Mouse (Mus musculus) hindbrain, embryonic 14.5 days (tissue): ENCODE results near the gene Ccdc85b. TPM values are rescaled to one million over a fixed set of nuclear protein-coding genes. Genes with fewer than 3 reads are reported as not detected.

Experiments
- ATAC-seq: fragments of 200-750 bp; cut with Nextera tagmentation; 2 replicates; pipeline ENCODE4 v1.8.0; 2017; ENCODE audit warnings: moderate number of reproducible peaks, mild to moderate bottlenecking, moderate TSS enrichment, moderate library complexity; ENCODE audit not compliant: low FRiP score
- DNase-seq: peaks from one replicate; pipeline ENCODE4 v3.0.0-alpha.2; 2015; ENCODE audit warnings: low spot score
- H3K27ac ChIP-seq: fragments of 300-500 bp; sonication (generic); 2 replicates; pipeline ENCODE4 v1.5.1; 2014; ENCODE audit warnings: mild to moderate bottlenecking, moderate library complexity
- H3K27me3 ChIP-seq: fragments of 300-500 bp; sonication (generic); 2 replicates; pipeline ENCODE4 v1.6.1; 2014; ENCODE audit warnings: mild to moderate bottlenecking, low read length, mixed read lengths; ENCODE audit not compliant: control insufficient read depth, insufficient read depth
- H3K36me3 ChIP-seq: fragments of 300-500 bp; sonication (generic); replicated peaks from 2 replicates; pipeline ENCODE4 v1.6.1; 2014; ENCODE audit not compliant: control insufficient read depth, insufficient read depth
- H3K4me1 ChIP-seq: fragments of 300-500 bp; sonication (generic); replicated peaks from 2 replicates; pipeline ENCODE4 v1.6.1; 2014; ENCODE audit warnings: antibody characterized with exemption, low read length, mixed read lengths; ENCODE audit not compliant: control insufficient read depth, insufficient read depth
- H3K4me2 ChIP-seq: fragments of 300-500 bp; sonication (generic); replicated peaks from 2 replicates; pipeline ENCODE4 v1.6.1; 2014; ENCODE audit warnings: mild to moderate bottlenecking, moderate library complexity
- H3K4me3 ChIP-seq: fragments of 300-500 bp; sonication (generic); replicated peaks from 2 replicates; pipeline ENCODE4 v1.5.1; 2014; ENCODE audit warnings: mild to moderate bottlenecking, low read length
- H3K9ac ChIP-seq: fragments of 300-500 bp; sonication (generic); 2 replicates; pipeline ENCODE4 v1.6.1; 2014
- H3K9me3 ChIP-seq: fragments of 300-500 bp; sonication (generic); 2 replicates; pipeline ENCODE4 v1.6.1; 2016; ENCODE audit warnings: low read length; ENCODE audit not compliant: control insufficient read depth
- WGBS: fragments of 180-500 bp; shearing (Covaris S2); extraction: QIAGEN DNeasy Blood & Tissue Kit; methylation state at CpG from one replicate; pipeline ENCODE4 v1.1.7; 2014; 5-methylcytosine and 5-hydroxymethylcytosine counted together
- polyA plus RNA-seq: library from polyadenylated mRNA; unstranded; fragments of >200 nt; fragmentation: Nextera tagmentation; extraction: Ambion mirVana; gene quantifications from 2 replicates; pipeline ENCODE4 v1.2.1, GENCODE M21; 2014

Ccdc85b gene
- polyA plus RNA-seq, 1 experiment from 2014 or later = 10.4 TPM

- Histone ChIP-seq H3K9ac (peak overlapping the region; percentile 82), H3K4me3 (peak overlapping the region; percentile 69), H3K9me3 (no peaks in the 10 kb centered on the region), H3K36me3 (peaks cover 42% of the 10 kb centered on the region), H3K4me1 (peaks cover 32% of the 10 kb centered on the region), H3K27ac (no peak overlapping the region; the same call in 1 of the 2 replicates), H3K4me2 (peak overlapping the region; percentile 95), H3K27me3 (no peaks in the 10 kb centered on the region)
- no peak for ATAC-seq
- DNase-seq = no peak
- WGBS = 86% methylated on average over 6 of the region's 6 CpGs
Measured at GRCm38 (mm10) chr19:5461411-5461810, 3.7 kb upstream of the Ccdc85b start.

GRCm38 (mm10) chr19:5460465-5460911, 2.8 kb upstream of the Ccdc85b start, which contains the start of gene Fibp:
Fibp (plus strand) TSS chr19:5460615.
- Histone ChIP-seq H3K36me3 (peaks cover 34% of the 10 kb centered on the region), H3K27me3 (no peaks in the 10 kb centered on the region), H3K4me3 (peak within 1 kb of the TSS; percentile 69), H3K27ac (peak within 1 kb of the TSS; percentile 73), H3K9ac (peak within 1 kb of the TSS; percentile 82), H3K4me2 (peak within 1 kb of the TSS; percentile 95), H3K4me1 (peaks cover 41% of the 10 kb centered on the region), H3K9me3 (no peaks in the 10 kb centered on the region)
- WGBS = under 1% methylated on average over 32 of the region's 32 CpGs
- DNase-seq (peak; percentile 96), ATAC-seq (peak; percentile 75)

GRCm38 (mm10) chr19:5459896-5460295, 2.2 kb upstream of the Ccdc85b start:
- H3K9ac ChIP-seq = peak overlapping the region; percentile 82
- ATAC-seq (no peak), DNase-seq (no peak)
- no peaks in the 10 kb centered on the region for H3K27me3 ChIP-seq
- peak overlapping the region; percentile 95 for H3K4me2 ChIP-seq
- peak overlapping the region; percentile 69 for H3K4me3 ChIP-seq
- peak overlapping the region; percentile 73 for H3K27ac ChIP-seq
- no peaks in the 10 kb centered on the region for H3K9me3 ChIP-seq
- peaks cover 47% of the 10 kb centered on the region for H3K4me1 ChIP-seq
- peaks cover 28% of the 10 kb centered on the region for H3K36me3 ChIP-seq
- WGBS = 26% methylated on average over 3 of the region's 3 CpGs

- no peak overlapping the region for H3K4me3 ChIP-seq
- H3K4me1 ChIP-seq = peaks cover 42% of the 10 kb centered on the region
- no peak for DNase-seq
- ATAC-seq = no peak
- no peaks in the 10 kb centered on the region for H3K9me3 ChIP-seq
- WGBS = 68% methylated on average over 7 of the region's 7 CpGs
- H3K9ac ChIP-seq = no peak overlapping the region
- H3K4me2 ChIP-seq = no peak overlapping the region
- peaks cover 28% of the 10 kb centered on the region for H3K36me3 ChIP-seq
- H3K27me3 ChIP-seq = no peaks in the 10 kb centered on the region
- no peak overlapping the region for H3K27ac ChIP-seq
Measured at GRCm38 (mm10) chr19:5459019-5459418, 1.3 kb upstream of the Ccdc85b start.

GRCm38 (mm10) chr19:5456922-5457745, 560 bp downstream of the Ccdc85b start:
- WGBS = under 1% methylated on average over 70 of the region's 70 CpGs
- Histone ChIP-seq H3K36me3 (peaks cover 20% of the 10 kb centered on the region), H3K9ac (peak overlapping the region; percentile 81), H3K4me1 (peaks cover 40% of the 10 kb centered on the region), H3K4me3 (peak overlapping the region; percentile 70), H3K9me3 (no peaks in the 10 kb centered on the region), H3K27ac (peak overlapping the region; percentile 94), H3K4me2 (peak overlapping the region; percentile 94), H3K27me3 (no peaks in the 10 kb centered on the region)
- peak; percentile 94 for ATAC-seq
- DNase-seq = peak; percentile 95

DNA sequence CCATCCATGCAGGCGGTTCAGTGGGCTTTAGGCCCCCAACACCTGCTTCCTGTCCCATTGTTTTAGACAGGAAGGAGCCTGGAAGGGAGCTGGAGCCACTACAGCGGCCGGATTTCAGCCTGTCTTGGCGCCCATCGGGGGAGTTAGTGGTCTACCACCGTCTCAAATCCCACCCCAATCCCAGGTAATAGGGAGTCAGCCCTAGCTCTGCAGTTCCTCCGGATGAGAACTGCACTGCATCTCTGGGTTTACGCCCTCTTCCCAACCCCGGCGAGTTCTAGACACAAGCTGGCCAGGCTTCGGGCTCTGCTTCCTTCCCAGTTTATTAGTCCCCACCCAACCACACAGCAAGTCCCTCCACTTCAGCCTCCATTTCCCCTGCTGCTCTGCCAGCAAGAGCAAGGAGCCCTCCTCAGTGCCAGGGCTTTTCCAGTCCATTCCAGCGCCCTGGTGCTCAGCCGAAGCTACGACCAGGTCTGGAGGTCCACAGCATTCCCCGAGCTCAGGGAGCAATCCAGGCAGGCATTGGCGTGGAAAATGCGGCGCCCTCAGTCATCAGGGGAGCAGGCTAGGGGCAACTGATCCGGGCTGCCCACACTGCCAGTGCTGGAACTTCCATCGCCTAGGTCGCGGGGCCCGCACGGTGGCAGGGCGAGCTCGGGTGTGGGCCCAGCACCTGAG, 1.3 kb downstream of the Ccdc85b start:
- DNase-seq = no peak
- peak overlapping the region; percentile 94 for H3K27ac ChIP-seq
- H3K36me3 ChIP-seq = peaks cover 14% of the 10 kb centered on the region
- peak overlapping the region; percentile 70 for H3K4me3 ChIP-seq
- peaks cover 36% of the 10 kb centered on the region for H3K4me1 ChIP-seq
- no peaks in the 10 kb centered on the region for H3K9me3 ChIP-seq
- WGBS = 5% methylated on average over 26 of the region's 26 CpGs
- H3K4me2 ChIP-seq = peak overlapping the region; percentile 94
- no peak for ATAC-seq
- peak overlapping the region; percentile 81 for H3K9ac ChIP-seq
- no peaks in the 10 kb centered on the region; the same call in 1 of the 2 replicates for H3K27me3 ChIP-seq

DNA sequence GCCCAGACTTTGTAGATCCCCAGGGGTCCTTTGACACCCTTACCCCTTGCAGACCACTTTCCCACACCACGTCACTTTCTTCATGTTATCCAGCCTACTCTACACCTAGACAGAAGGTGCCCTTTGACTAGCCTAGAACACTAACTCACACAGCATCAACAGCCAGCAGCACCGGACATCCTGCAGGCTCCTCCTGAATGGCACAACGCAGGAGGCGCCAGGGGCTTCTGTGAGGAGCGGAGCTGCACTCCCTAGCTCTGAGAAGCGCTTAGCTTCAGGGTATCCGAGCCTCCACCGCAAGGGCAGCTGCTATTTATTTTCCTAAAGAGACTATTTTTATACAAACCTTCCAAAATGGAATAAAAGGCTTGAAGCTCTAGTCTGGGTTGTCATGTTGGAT, 2.1 kb downstream of the Ccdc85b start:
- H3K4me3 ChIP-seq = peak overlapping the region; percentile 70
- H3K36me3 ChIP-seq = peaks cover 14% of the 10 kb centered on the region
- 61% methylated on average over 8 of the region's 8 CpGs for WGBS
- H3K27ac ChIP-seq = peak overlapping the region; percentile 94
- peaks cover 30% of the 10 kb centered on the region for H3K4me1 ChIP-seq
- DNase-seq (no peak), ATAC-seq (no peak)
- H3K27me3 ChIP-seq = peaks cover 5% of the 10 kb centered on the region; the same call in 1 of the 2 replicates
- H3K9me3 ChIP-seq = no peaks in the 10 kb centered on the region
- H3K4me2 ChIP-seq = peak overlapping the region; percentile 94
- peak overlapping the region; percentile 81 for H3K9ac ChIP-seq

DNA sequence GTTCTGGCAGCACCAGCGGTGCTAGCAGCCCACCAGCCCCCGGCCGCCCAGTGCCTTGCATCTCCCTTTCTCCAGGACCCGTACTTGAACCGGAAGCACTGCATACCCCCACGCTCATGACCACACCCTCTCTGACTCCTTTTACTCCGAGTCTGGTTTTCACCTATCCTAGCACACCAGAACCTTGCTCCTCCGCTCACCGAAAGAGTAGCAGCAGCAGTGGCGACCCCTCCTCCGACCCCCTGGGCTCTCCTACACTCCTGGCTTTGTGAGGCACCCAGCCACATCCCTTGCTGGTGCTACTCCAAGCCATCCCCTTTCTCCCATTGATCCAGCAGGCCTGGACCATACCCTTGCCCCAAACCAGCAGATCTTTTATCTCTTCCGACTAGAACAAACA, 2.7 kb downstream of the Ccdc85b start:
- H3K9me3 ChIP-seq = no peaks in the 10 kb centered on the region
- H3K4me3 ChIP-seq = peak overlapping the region; percentile 70; the same call in 1 of the 2 replicates
- H3K4me1 ChIP-seq = peaks cover 29% of the 10 kb centered on the region
- DNase-seq (no peak), ATAC-seq (no peak)
- peak overlapping the region; percentile 81 for H3K9ac ChIP-seq
- peaks cover 10% of the 10 kb centered on the region; the same call in 1 of the 2 replicates for H3K27me3 ChIP-seq
- H3K27ac ChIP-seq = no peak overlapping the region
- H3K4me2 ChIP-seq = peak overlapping the region; percentile 94
- peaks cover 14% of the 10 kb centered on the region for H3K36me3 ChIP-seq
- 85% methylated on average over 12 of the region's 12 CpGs for WGBS

GRCm38 (mm10) chr19:5451766-5452165, 5.9 kb downstream of the Ccdc85b start:
- no peak overlapping the region for H3K27ac ChIP-seq
- no peaks in the 10 kb centered on the region for H3K9me3 ChIP-seq
- peaks cover 14% of the 10 kb centered on the region for H3K36me3 ChIP-seq
- ATAC-seq (no peak), DNase-seq (no peak)
- WGBS = 75% methylated on average over 6 of the region's 6 CpGs
- H3K4me2 ChIP-seq = no peak overlapping the region
- H3K27me3 ChIP-seq = peaks cover 42% of the 10 kb centered on the region
- no peak overlapping the region for H3K9ac ChIP-seq
- H3K4me3 ChIP-seq = no peak overlapping the region
- peaks cover 28% of the 10 kb centered on the region for H3K4me1 ChIP-seq
